Mouse (Mus musculus): ENCODE measurements at regions not wholly inside any gene's neighbourhood (a gene's known extent, or its start where the extent isn't known, plus 50 kb on each side); places are given as distances from the start of the nearest gene placed in this dataset.
"Not testable (repeated sequence)": the region's sequence is repeated elsewhere in the genome, so short reads cannot be mapped to it uniquely, and the experiment has no call there.

- in situ Hi-C loops (cut with MboI; ENCODE audit: low sequenced_read_pairs), result loop anchor here (10.0 kb wide), 1 partner anchor 387 kb away; no protein-coding TSS in a partner anchor
These were observed 128.7 kb upstream of the Daam1 start for GRCm38 (mm10) chr12:71702181-71702580.

- in situ Hi-C loops (cut with MboI; ENCODE audit: low sequenced_read_pairs), result loop anchor here (10.0 kb wide), 1 partner anchor 389 kb away; no protein-coding TSS in a partner anchor
These were observed 127.6 kb upstream of the Daam1 start for GRCm38 (mm10) chr12:71703146-71703902.

- in situ Hi-C loops (cut with MboI; ENCODE audit: low sequenced_read_pairs), result loop anchor here (10.0 kb wide), 1 partner anchor 390 kb away; no protein-coding TSS in a partner anchor
These were observed 126.4 kb upstream of the Daam1 start for GRCm38 (mm10) chr12:71704431-71704830.

- in situ Hi-C loops (cut with MboI; ENCODE audit: low sequenced_read_pairs), result loop anchor here (10.0 kb wide), 1 partner anchor 393 kb away; no protein-coding TSS in a partner anchor
These were observed 123.0 kb upstream of the Daam1 start for GRCm38 (mm10) chr12:71707727-71708369.

- in situ Hi-C loops (cut with MboI; ENCODE audit: low sequenced_read_pairs), result no loop called here
These were observed 116.3 kb upstream of the Daam1 start for GRCm38 (mm10) chr12:71714606-71715005.

GRCm38 (mm10) chr12:71718412-71718811, 112.5 kb upstream of the Daam1 start:
- in situ Hi-C loops (cut with MboI; ENCODE audit: low sequenced_read_pairs), result not testable (repeated sequence)

GRCm38 (mm10) chr12:71718911-71719310, 112.0 kb upstream of the Daam1 start:
- in situ Hi-C loops (cut with MboI; ENCODE audit: low sequenced_read_pairs), result no loop called here

GRCm38 (mm10) chr12:71725140-71725539, 105.7 kb upstream of the Daam1 start:
- in situ Hi-C loops (cut with MboI; ENCODE audit: low sequenced_read_pairs), result no loop called here

GRCm38 (mm10) chr12:71725713-71726336, 105.1 kb upstream of the Daam1 start:
- in situ Hi-C loops (cut with MboI; ENCODE audit: low sequenced_read_pairs), result no loop called here

GRCm38 (mm10) chr12:71743345-71743744, 87.5 kb upstream of the Daam1 start:
- in situ Hi-C loops (cut with MboI; ENCODE audit: low sequenced_read_pairs), result no loop called here

- in situ Hi-C loops (cut with MboI; ENCODE audit: low sequenced_read_pairs), result no loop called here
These were observed 84.9 kb upstream of the Daam1 start for GRCm38 (mm10) chr12:71746011-71746410.

- in situ Hi-C loops (cut with MboI; ENCODE audit: low sequenced_read_pairs), result no loop called here
These were observed 83.5 kb upstream of the Daam1 start for GRCm38 (mm10) chr12:71747386-71747785.

- in situ Hi-C loops (cut with MboI; ENCODE audit: low sequenced_read_pairs), result no loop called here
These were observed 83.0 kb upstream of the Daam1 start for GRCm38 (mm10) chr12:71747831-71748368.

GRCm38 (mm10) chr12:71748731-71749130, 82.1 kb upstream of the Daam1 start:
- in situ Hi-C loops (cut with MboI; ENCODE audit: low sequenced_read_pairs), result no loop called here

- in situ Hi-C loops (cut with MboI; ENCODE audit: low sequenced_read_pairs), result loop anchor here (25.0 kb wide), 1 partner anchor 688 kb away; the partner anchor contains the start of gene Lrrc9
These were observed 81.2 kb upstream of the Daam1 start for GRCm38 (mm10) chr12:71749668-71750067.

- in situ Hi-C loops (cut with MboI; ENCODE audit: low sequenced_read_pairs), result loop anchor here (25.0 kb wide), 1 partner anchor 684 kb away; the partner anchor contains the start of gene Lrrc9
These were observed 78.1 kb upstream of the Daam1 start for GRCm38 (mm10) chr12:71752741-71753260.

GRCm38 (mm10) chr12:71753276-71753675, 77.6 kb upstream of the Daam1 start:
- in situ Hi-C loops (cut with MboI; ENCODE audit: low sequenced_read_pairs), result loop anchor here (25.0 kb wide), 1 partner anchor 684 kb away; the partner anchor contains the start of gene Lrrc9

GRCm38 (mm10) chr12:71763194-71763593, 67.7 kb upstream of the Daam1 start:
- in situ Hi-C loops (cut with MboI; ENCODE audit: low sequenced_read_pairs), result loop anchor here (25.0 kb wide), 1 partner anchor 674 kb away; the partner anchor contains the start of gene Lrrc9

- in situ Hi-C loops (cut with MboI; ENCODE audit: low sequenced_read_pairs), result loop anchor here (5.0 to 25.0 kb wide), 2 partner anchors 281 to 671 kb away; partner anchors contain the start of gene Lrrc9
These were observed 64.8 kb upstream of the Daam1 start for GRCm38 (mm10) chr12:71766086-71766485.

- in situ Hi-C loops (cut with MboI; ENCODE audit: low sequenced_read_pairs), result loop anchor here (5.0 to 25.0 kb wide), 2 partner anchors 281 to 671 kb away; partner anchors contain the start of gene Lrrc9
These were observed 64.2 kb upstream of the Daam1 start for GRCm38 (mm10) chr12:71766636-71767035.
